Comparison of ENCODE assay signal across 16 mouse cellular contexts in the genomic region with DNA sequence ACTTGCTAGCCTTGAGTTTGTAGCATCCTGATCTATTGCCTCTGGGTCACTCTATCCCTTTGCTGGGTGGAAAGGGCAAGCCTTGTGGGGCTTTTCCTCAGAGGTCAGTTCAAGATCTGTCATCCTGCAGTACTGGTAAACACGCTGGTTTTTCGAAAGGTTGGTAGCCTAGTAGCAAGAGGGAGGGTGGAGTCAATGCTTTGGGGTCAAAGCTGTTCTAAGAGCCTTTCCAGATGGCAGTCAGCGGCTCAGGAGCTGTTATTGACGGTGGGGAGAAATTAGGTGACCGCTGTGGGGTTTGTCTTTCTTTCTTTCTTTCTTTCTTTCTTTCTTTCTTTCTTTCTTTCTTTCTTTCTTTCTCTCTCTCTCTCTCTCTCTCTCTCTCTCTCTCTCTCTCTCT.
"Had no signal": no experiment of that assay in that cellular context is flagged by ENCODE, and none has a peak within 500 bp of the region (broad histone marks: within the 10 kb centered on the region; RNA-seq: fewer than 3 reads in every experiment).

No protein-coding gene starts in this region.

- H3K4me2 ChIP-seq: limb, embryonic 12.5 days; liver, embryonic 13.5 days; midbrain, embryonic 13.5 days; neural tube, embryonic 15.5 days had no signal

- H3K9ac ChIP-seq: limb, embryonic 12.5 days; liver, embryonic 13.5 days; liver, postnatal 0 days; midbrain, embryonic 13.5 days; neural tube, embryonic 15.5 days had no signal

- H3K27me3 ChIP-seq: limb, embryonic 12.5 days; liver, embryonic 13.5 days; midbrain, embryonic 13.5 days; neural tube, embryonic 15.5 days had no signal

- H3K27ac ChIP-seq: limb, embryonic 12.5 days; liver, embryonic 13.5 days; midbrain, embryonic 13.5 days; neural tube, embryonic 15.5 days had no signal

- H3K4me1 ChIP-seq: liver, embryonic 13.5 days; midbrain, embryonic 13.5 days had no signal

- DNase-seq: kidney, adult 2 months; kidney, postnatal 36 days; layer of hippocampus, adult 9-11 months; layer of hippocampus, postnatal 36 days; liver; liver, embryonic 13.5 days; liver, postnatal 0 days; right cerebral cortex, postnatal 4 days; spleen, adult 18-20 months; thymus, adult 2 months; thymus, postnatal 25 days had no signal

- H3K4me3 ChIP-seq: limb, embryonic 12.5 days; liver, embryonic 13.5 days; midbrain, embryonic 13.5 days; myocyte; neural tube, embryonic 15.5 days had no signal

- H3K36me3 ChIP-seq: limb, embryonic 12.5 days; liver, embryonic 13.5 days; midbrain, embryonic 13.5 days; neural tube, embryonic 15.5 days had no signal

- ATAC-seq: intestine, embryonic 16.5 days; liver, postnatal 0 days; midbrain, embryonic 13.5 days had no signal

- H3K9me3 ChIP-seq: limb, embryonic 12.5 days; liver, embryonic 13.5 days; midbrain, embryonic 13.5 days; neural tube, embryonic 15.5 days had no signal
